Mouse (Mus musculus) G1E (cell line): ENCODE results near the gene Cd34.

ENCODE experiments used
- CTCF ChIP-seq: IDR thresholded peaks from 2 replicates; pipeline ENCODE4 v1.5.1; 2012; ENCODE audit warnings: low read depth, low read length, inconsistent platforms, mixed read lengths
- GATA1 ChIP-seq: IDR thresholded peaks from 2 replicates; pipeline ENCODE4 v1.6.1; 2012; ENCODE audit warnings: borderline replicate concordance, low read length, inconsistent platforms, mixed read lengths
- GATA2 ChIP-seq: IDR thresholded peaks from 2 replicates; pipeline ENCODE4 v1.6.1; 2012; ENCODE audit warnings: low read depth, low read length, inconsistent platforms, borderline replicate concordance
- TAL1 ChIP-seq: conservative IDR thresholded peaks from 2 replicates; pipeline ENCODE4 v1.6.1; 2012; ENCODE audit warnings: low read depth, low read length, inconsistent platforms, mixed read lengths

GRCm38 (mm10) chr1:195003328-195003727 is 64.7 kb downstream of the Cd34 start:
- no peak for TF ChIP-seq CTCF
- TF ChIP-seq GATA1: no peak
- no peak for TF ChIP-seq GATA2
- no peak for TF ChIP-seq TAL1
